Mouse (Mus musculus) olfactory bulb, adult 2 months (tissue): Measurements from ENCODE around the gene Gm128. TPM values are rescaled to one million over a fixed set of nuclear protein-coding genes. Genes with fewer than 3 reads are reported as not detected.

Experiments used
- H3K27ac ChIP-seq: fragments of 200-500 bp; 2 replicates; pipeline ENCODE4 v1.5.1; 2012; ENCODE audit warnings: low read depth, low read length; ENCODE audit not compliant: insufficient read depth
- H3K4me1 ChIP-seq: fragments of 200-500 bp; 2 replicates; pipeline ENCODE4 v1.6.1; 2012; ENCODE audit warnings: low read length; ENCODE audit not compliant: control insufficient read depth, insufficient read depth
- H3K4me3 ChIP-seq: fragments of 200-500 bp; 2 replicates; pipeline ENCODE4 v1.5.1; 2012; ENCODE audit warnings: mild to moderate bottlenecking, low read depth, low read length, moderate library complexity; ENCODE audit not compliant: insufficient read depth
- CTCF ChIP-seq: fragments of 200-500 bp; IDR thresholded peaks from 2 replicates; pipeline ENCODE4 v1.5.1; 2012; ENCODE audit warnings: low read depth, mild to moderate bottlenecking, low read length, moderate library complexity; ENCODE audit not compliant: insufficient read depth
- POLR2A ChIP-seq: fragments of 200-500 bp; IDR thresholded peaks from 2 replicates; pipeline ENCODE4 v1.6.1; 2012; ENCODE audit warnings: mild to moderate bottlenecking, low read depth, low read length, moderate library complexity; ENCODE audit not compliant: insufficient read depth
- WGBS: fragments of 180-500 bp; shearing (Covaris S2); methylation state at CpG from one replicate; pipeline ENCODE4 v1.1.7; 2018; 5-methylcytosine and 5-hydroxymethylcytosine counted together
- polyA plus RNA-seq: library from polyadenylated mRNA; stranded (reverse); fragments of >200 nt; gene quantifications from 2 replicates; pipeline ENCODE4 v1.2.4, GENCODE M21; 2012; ENCODE audit warnings: low replicate concordance; ENCODE audit not compliant: missing spikeins, insufficient read depth, insufficient read length

Gene Gm128
- polyA plus RNA-seq, 1 experiment, result not detected

DNA sequence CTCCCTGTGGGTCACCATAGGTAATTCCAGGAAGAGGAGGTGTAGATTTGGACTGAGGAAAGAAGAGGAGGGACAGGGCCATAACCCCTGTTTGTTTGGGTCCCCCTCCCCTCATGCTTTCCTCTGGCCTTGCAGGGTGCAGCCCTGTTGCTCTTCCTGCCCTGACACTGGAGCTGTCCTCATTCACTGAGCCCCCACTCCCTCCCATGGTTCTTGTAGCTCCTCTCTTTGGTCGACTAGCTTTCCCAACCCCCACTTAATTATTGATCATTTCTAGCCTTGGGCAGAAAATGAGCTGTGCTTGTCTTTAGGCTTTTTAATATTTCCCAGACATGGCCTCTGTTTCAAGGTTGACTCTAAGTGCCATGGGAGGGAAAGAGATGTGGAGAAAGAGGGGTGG is 42.7 kb upstream of the Gm128 start:
- TF ChIP-seq CTCF (no peak), POLR2A (no peak)
- Histone ChIP-seq H3K27ac (peak overlapping the region; percentile 41; the same call in 1 of the 2 replicates), H3K4me1 (peaks cover 15% of the 10 kb centered on the region), H3K4me3 (peak overlapping the region; percentile 16; the same call in 1 of the 2 replicates)
- 7% methylated on average over 1 of the region's 1 CpGs for WGBS

DNA sequence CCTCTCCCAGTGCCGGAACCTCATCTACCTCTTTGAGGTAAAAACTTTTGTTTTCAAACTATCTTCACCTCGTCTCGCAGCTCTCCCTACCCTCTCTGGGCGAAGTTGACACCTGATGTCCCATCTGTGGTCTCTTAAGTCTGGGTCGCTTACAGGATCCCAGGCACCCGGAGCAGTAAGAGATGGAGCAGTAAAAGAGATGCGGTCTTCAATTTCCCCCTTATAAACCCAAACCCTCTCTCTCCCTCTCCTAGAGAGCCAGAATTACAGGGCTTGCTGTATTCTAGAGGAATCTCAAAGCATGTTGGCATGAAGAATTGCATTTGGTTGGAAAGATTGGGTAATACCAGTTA is 42.2 kb upstream of the Gm128 start:
- peak overlapping the region; percentile 91 for H3K27ac ChIP-seq
- H3K4me1 ChIP-seq, result peaks cover 15% of the 10 kb centered on the region
- H3K4me3 ChIP-seq, result peak overlapping the region; percentile 74
- no peak for TF ChIP-seq CTCF
- TF ChIP-seq POLR2A, result no peak
- WGBS, result 0% methylated on average over 7 of the region's 7 CpGs

DNA sequence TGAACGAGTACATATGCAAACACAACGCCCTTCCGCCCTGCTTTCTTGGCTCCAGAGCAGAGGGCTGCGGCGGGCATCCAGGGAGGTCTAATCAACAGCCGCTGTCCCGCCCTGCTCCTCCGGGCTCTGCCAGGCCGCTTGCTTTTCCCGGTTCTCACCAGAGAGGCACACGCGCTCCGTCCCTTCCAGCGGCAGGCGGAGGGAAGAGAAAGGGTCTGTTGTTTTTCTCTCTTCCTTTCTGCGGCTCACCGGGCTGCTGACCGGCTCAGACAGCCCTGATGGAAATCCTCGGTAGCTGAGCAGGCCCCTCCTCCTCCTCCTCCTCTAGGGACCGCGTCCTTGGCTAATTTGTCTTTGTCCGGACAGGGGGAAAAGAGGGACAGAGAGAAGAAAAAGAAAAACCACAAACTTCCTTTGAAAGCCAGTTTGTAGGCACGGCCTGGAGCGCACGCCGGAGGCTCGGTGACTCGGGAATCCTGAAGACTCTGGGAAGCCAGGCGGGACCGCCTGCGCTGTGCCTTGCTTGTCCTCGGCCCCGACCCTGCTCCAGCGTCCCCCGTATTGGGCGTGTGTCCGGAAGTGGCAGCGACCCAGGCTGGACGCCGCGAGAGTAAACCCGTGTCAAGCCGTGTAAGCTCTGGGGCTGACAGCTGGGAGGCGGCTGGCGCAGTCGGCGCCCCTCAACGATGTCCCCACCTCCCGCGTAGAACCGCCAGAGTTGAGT is 41.6 kb upstream of the Gm128 start:
- no peak for TF ChIP-seq POLR2A
- TF ChIP-seq CTCF, result no peak
- Histone ChIP-seq H3K27ac (peak overlapping the region; percentile 91), H3K4me3 (peak overlapping the region; percentile 74), H3K4me1 (peaks cover 15% of the 10 kb centered on the region)
- 0% methylated on average over 51 of the region's 51 CpGs for WGBS

DNA sequence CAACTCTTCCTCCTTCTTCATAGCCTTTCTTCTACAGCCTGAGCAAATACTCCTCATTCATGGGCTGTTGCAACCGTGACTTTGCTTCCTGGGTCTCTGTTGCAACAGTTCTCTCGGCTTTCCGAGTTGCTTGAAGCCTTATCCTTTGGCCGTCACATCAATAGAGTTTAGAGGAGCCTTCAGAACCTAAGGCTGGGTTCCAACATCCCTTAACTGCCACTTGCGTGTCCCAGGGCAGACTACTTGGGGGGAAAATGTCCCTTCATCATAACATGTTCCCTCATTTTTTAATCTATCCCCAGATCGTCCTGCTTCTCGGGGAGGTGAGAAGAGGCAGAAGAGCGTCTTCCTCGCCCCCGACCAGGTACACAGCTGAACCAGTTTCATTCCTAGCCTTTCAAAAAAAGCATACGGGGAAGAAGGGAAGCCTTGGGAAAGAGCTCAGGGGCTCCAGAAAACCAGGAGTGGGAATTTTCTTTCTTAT is 41.0 kb upstream of the Gm128 start:
- under 1% methylated on average over 11 of the region's 11 CpGs for WGBS
- Histone ChIP-seq H3K4me1 (peaks cover 15% of the 10 kb centered on the region), H3K4me3 (peak overlapping the region; percentile 74), H3K27ac (peak overlapping the region; percentile 91)
- no peak for TF ChIP-seq CTCF
- no peak for TF ChIP-seq POLR2A

DNA sequence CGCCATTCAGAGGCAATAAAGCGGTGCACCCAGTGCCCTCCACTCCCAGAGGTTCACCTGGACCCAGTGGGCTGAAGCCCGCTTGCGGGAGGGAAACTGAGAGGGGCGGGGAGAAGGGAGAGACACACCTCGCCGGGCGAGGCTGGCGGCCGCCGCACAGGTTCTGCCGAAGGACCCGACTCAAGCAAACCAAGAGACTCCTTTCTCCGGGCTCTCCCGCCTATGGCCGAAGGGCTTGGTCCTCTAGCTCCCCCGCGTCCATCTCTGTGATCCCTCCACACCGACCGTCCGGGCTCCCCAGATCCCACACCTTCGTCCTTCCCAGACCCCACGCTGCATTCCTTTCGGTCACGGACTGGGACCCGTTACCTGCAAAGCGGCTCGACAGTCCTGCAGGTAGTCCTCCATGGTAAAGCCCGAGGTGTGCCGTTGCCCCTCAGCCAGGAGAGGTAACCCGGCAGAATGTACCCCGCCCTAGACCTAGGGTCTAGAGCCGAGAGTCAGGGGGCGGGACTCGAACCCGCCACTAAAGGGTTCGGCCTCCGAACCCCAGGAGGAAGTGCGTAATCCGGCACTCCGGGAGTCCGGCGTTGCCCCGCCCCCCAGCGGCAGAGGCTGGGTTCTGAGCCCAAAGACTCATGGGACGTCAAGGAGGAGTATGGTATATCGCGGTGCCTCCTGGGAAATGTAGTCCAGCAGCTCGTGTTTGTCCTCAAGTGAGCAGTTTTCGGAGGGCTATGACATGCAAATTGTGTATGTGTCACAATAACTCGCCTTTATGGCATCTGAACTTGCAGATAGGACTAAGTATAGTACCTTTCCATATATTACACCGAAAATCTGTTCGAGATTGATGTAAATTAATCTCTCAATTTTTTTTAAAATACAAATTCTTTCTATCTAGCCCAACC is 40.1 kb upstream of the Gm128 start, which contains the start of the genes Mindy1 and Prune1:
Mindy1 (plus strand) TSS at position 130 of the 911 bp plus-strand sequence.
Prune1 (minus strand) TSS at position 861 of the 911 bp plus-strand sequence.
- 0 out of 2 replicates have a peak, but pooled peaks have one; percentile 4 for TF ChIP-seq CTCF
- TF ChIP-seq POLR2A, result no peak
- H3K4me1 ChIP-seq, result peaks cover 13% of the 10 kb centered on the region
- under 1% methylated on average over 53 of the region's 53 CpGs for WGBS
- H3K27ac ChIP-seq, result peak within 1 kb of the TSS; percentile 97
- peak within 1 kb of the TSS; percentile 98 for H3K4me3 ChIP-seq

DNA sequence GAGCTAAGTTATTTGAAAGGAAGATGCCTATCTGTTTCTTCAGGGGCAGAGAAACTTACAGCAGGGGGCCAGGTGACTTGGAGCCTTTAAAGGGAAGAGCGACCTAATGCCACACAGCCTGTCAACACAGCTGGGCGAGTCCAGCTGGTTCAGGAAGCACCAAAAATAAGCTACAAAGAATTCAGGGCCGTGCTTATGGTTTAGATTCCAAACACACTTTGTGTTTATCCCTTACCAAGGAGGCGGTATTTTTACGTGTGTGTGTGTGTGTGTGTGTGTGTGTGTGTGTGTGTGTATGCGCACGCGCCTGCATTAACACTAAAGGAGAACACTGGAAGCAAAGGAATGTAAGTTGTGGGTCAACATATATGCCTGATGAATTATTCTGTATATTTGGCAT is 39.3 kb upstream of the Gm128 start:
- peak overlapping the region; percentile 98 for H3K4me3 ChIP-seq
- TF ChIP-seq POLR2A (no peak), CTCF (no peak)
- peak overlapping the region; percentile 97; the same call in 1 of the 2 replicates for H3K27ac ChIP-seq
- WGBS, result 13% methylated on average over 8 of the region's 8 CpGs
- peaks cover 12% of the 10 kb centered on the region for H3K4me1 ChIP-seq

DNA sequence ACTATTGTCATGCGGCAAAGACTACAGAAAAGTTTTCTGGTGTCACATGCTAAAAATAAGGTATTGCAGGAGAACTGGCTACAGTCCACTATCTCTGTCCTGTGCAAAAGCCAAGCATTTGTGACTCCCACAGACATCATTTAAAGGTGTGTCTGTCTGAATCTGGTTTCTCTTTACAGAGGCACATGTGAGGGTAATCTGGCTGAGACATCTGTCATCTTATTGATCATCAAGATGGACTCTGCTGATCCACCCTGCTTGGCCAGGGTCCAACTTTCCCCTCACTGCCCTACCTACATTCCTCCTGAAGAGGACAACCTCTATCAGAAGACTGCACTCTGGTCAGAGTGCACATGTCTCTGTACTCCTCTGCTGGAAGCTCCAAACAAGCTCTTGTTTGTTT is 35.8 kb upstream of the Gm128 start:
- TF ChIP-seq CTCF (no peak), POLR2A (no peak)
- 83% methylated on average over 1 of the region's 1 CpGs for WGBS
- peaks cover 13% of the 10 kb centered on the region for H3K4me1 ChIP-seq
- H3K4me3 ChIP-seq, result no peak overlapping the region
- H3K27ac ChIP-seq, result 0 out of 2 replicates have a peak overlapping the region, but pooled peaks have one; percentile 23

DNA sequence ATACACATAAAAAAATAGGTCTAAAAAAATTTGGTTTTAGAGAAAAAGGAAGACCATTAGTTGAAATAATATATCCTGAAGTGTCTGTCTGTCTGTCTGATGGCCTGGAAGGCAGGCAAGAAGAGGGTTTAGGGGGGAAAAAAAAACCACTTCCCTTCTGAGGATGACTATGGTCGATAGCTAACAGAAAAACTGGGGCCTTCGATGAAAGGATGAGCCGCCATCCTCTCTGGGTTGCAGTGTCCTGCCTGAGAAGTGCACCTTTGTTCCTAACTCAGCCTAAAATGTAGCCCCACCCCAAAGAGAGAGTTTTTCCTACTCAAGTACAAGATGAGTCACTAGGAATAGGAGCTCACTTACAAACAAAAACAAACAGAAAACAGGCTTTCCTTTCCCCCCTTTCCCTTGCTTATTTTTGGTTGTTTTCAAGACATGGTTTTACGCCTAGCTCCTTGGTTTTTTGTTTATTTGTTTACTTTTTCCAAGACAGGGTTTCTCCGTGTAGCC is 35.1 kb upstream of the Gm128 start:
- Histone ChIP-seq H3K27ac (no peak overlapping the region), H3K4me3 (no peak overlapping the region), H3K4me1 (peaks cover 13% of the 10 kb centered on the region)
- TF ChIP-seq POLR2A, result no peak
- TF ChIP-seq CTCF, result no peak
- WGBS, result 60% methylated on average over 5 of the region's 5 CpGs

DNA sequence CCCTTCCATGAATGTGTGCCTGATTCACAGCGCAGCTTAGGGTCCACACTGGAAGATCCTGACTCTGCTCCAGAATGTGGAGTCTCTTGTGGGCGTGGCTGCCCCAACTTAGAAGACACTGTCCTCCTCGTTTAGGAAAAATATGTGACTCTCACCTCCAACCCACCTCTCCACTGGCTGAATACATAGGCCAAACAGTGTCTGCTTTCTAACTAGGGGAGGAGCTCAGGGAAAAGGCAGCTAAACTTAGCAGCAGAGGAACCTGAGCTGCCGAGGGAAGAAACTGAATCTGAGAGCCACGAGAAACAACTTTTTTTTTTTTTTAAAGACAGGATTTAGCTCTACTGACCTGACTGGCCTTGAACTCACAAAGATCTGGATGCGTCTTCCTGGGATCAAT is 33.8 kb upstream of the Gm128 start:
- peaks cover 13% of the 10 kb centered on the region for H3K4me1 ChIP-seq

More for the DNA sequence above, 33.8 kb upstream of the Gm128 start:
- no peak overlapping the region for H3K27ac ChIP-seq
- H3K4me3 ChIP-seq, result no peak overlapping the region
- TF ChIP-seq CTCF (no peak), POLR2A (no peak)
- 72% methylated on average over 6 of the region's 6 CpGs for WGBS
